Mouse (Mus musculus) limb, embryonic 15.5 days (tissue): ENCODE measurements around the gene Uqcc1. TPM values are rescaled to one million over a fixed set of nuclear protein-coding genes. Genes with fewer than 3 reads are reported as not detected.
"Not testable (repeated sequence)": the region's sequence is repeated elsewhere in the genome, so short reads cannot be mapped to it uniquely, and the experiment has no call there.

Experiments
- ATAC-seq: fragments of 200-750 bp; cut with Nextera tagmentation; 2 replicates; pipeline ENCODE4 v1.8.0; 2017; ENCODE audit warnings: low read depth, moderate TSS enrichment; ENCODE audit not compliant: insufficient number of reproducible peaks, low FRiP score, low TSS enrichment
- H3K27ac ChIP-seq: fragments of 300-500 bp; sonication (generic); 2 replicates; pipeline ENCODE4 v1.5.1; 2015; ENCODE audit warnings: moderate library complexity, mild to moderate bottlenecking, inconsistent platforms
- H3K27me3 ChIP-seq: fragments of 300-500 bp; sonication (generic); 2 replicates; pipeline ENCODE4 v1.6.1; 2015; ENCODE audit warnings: inconsistent platforms
- H3K36me3 ChIP-seq: fragments of 300-500 bp; sonication (generic); 2 replicates; pipeline ENCODE4 v1.6.1; 2015; ENCODE audit warnings: inconsistent platforms
- H3K4me1 ChIP-seq: fragments of 300-500 bp; sonication (generic); 2 replicates; pipeline ENCODE4 v1.6.1; 2015; ENCODE audit warnings: inconsistent platforms
- H3K4me2 ChIP-seq: fragments of 300-500 bp; sonication (generic); 2 replicates; pipeline ENCODE4 v1.6.1; 2015; ENCODE audit warnings: mild to moderate bottlenecking, inconsistent platforms
- H3K4me3 ChIP-seq: fragments of 300-500 bp; sonication (generic); 2 replicates; pipeline ENCODE4 v1.5.1; 2015; ENCODE audit warnings: mild to moderate bottlenecking, inconsistent platforms
- H3K9ac ChIP-seq: fragments of 300-500 bp; sonication (generic); 2 replicates; pipeline ENCODE4 v1.6.1; 2015; ENCODE audit warnings: inconsistent platforms
- H3K9me3 ChIP-seq: fragments of 300-500 bp; sonication (generic); 2 replicates; pipeline ENCODE4 v1.6.1; 2016; ENCODE audit warnings: inconsistent platforms
- WGBS: fragments of 180-500 bp; shearing (Covaris S2); methylation state at CpG from one replicate; pipeline ENCODE4 v1.1.7; 2015; 5-methylcytosine and 5-hydroxymethylcytosine counted together
- polyA plus RNA-seq: library from polyadenylated mRNA; unstranded; fragments of >200 nt; fragmentation: Nextera tagmentation; extraction: Ambion mirVana; gene quantifications from 2 replicates; pipeline ENCODE4 v1.2.1, GENCODE M21; 2015

The Uqcc1 gene
- polyA plus RNA-seq, 1 experiment from 2014 or later, result 60.8 TPM

DNA sequence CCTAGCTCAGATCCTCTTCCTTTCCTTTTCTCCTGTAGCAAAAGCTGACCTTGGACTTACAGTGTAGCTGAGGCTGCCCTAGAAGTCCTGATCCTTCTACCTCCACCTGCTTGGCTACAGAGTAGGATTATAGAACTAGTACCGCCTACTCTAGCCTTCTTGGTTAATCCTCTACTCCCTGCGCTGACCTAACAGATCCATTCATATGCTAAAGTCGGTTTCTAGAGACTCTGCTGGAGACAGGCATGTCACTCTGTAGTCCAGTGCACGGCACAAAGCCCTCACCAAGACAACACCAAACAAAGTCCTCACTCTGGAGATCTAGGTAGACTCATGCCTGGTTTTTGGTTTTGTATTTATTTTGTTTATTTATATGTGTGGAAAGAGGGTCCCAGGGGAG lies 16.4 kb upstream of the Uqcc1 start:
- no peak overlapping the region for H3K4me3 ChIP-seq
- no peak for ATAC-seq
- H3K36me3 ChIP-seq, result no peaks in the 10 kb centered on the region
- peaks cover 46% of the 10 kb centered on the region for H3K4me1 ChIP-seq
- no peaks in the 10 kb centered on the region for H3K9me3 ChIP-seq
- no peak overlapping the region for H3K4me2 ChIP-seq
- no peak overlapping the region for H3K9ac ChIP-seq
- no peaks in the 10 kb centered on the region for H3K27me3 ChIP-seq
- WGBS, result 34% methylated on average over 4 of the region's 4 CpGs
- H3K27ac ChIP-seq, result no peak overlapping the region

GRCm38 (mm10) chr2:155946069-155946468 lies 16.0 kb upstream of the Uqcc1 start:
- no peaks in the 10 kb centered on the region for H3K27me3 ChIP-seq
- no peak overlapping the region for H3K4me3 ChIP-seq
- 0 out of 2 replicates have a peak overlapping the region, but pooled peaks have one; percentile 63 for H3K27ac ChIP-seq
- peaks cover 46% of the 10 kb centered on the region for H3K4me1 ChIP-seq
- ATAC-seq, result no peak; the same call in 1 of the 2 replicates
- 3% methylated on average over 7 of the region's 7 CpGs for WGBS
- H3K36me3 ChIP-seq, result no peaks in the 10 kb centered on the region
- H3K9ac ChIP-seq, result no peak overlapping the region
- H3K9me3 ChIP-seq, result no peaks in the 10 kb centered on the region
- H3K4me2 ChIP-seq, result no peak overlapping the region

- peak overlapping the region; percentile 40 for H3K4me2 ChIP-seq
- ATAC-seq, result no peak
- WGBS, result 16% methylated on average over 5 of the region's 5 CpGs
- H3K36me3 ChIP-seq, result no peaks in the 10 kb centered on the region
- peaks cover 47% of the 10 kb centered on the region for H3K4me1 ChIP-seq
- H3K9ac ChIP-seq, result no peak overlapping the region
- H3K4me3 ChIP-seq, result peak overlapping the region; percentile 36; the same call in 1 of the 2 replicates
- H3K27ac ChIP-seq, result peak overlapping the region; percentile 63; the same call in 1 of the 2 replicates
- H3K9me3 ChIP-seq, result no peaks in the 10 kb centered on the region
- no peaks in the 10 kb centered on the region for H3K27me3 ChIP-seq
Measured at GRCm38 (mm10) chr2:155945580-155945979, 15.5 kb upstream of the Uqcc1 start.

- Histone ChIP-seq H3K27me3 (no peaks in the 10 kb centered on the region), H3K36me3 (no peaks in the 10 kb centered on the region), H3K27ac (peak within 1 kb of the TSS; percentile 87), H3K4me2 (peak within 1 kb of the TSS; percentile 40), H3K4me3 (peak within 1 kb of the TSS; percentile 36), H3K9me3 (no peaks in the 10 kb centered on the region), H3K4me1 (peaks cover 51% of the 10 kb centered on the region), H3K9ac (peak within 1 kb of the TSS; percentile 26; the same call in 1 of the 2 replicates)
- 9% methylated on average over 13 of the region's 13 CpGs for WGBS
- peak; percentile 60; the same call in 1 of the 2 replicates for ATAC-seq
Measured at GRCm38 (mm10) chr2:155945124-155945523, 15.0 kb upstream of the Uqcc1 start, which contains the start of gene Gdf5. TSS of gene Gdf5 (minus strand) at chr2:155945367.

DNA sequence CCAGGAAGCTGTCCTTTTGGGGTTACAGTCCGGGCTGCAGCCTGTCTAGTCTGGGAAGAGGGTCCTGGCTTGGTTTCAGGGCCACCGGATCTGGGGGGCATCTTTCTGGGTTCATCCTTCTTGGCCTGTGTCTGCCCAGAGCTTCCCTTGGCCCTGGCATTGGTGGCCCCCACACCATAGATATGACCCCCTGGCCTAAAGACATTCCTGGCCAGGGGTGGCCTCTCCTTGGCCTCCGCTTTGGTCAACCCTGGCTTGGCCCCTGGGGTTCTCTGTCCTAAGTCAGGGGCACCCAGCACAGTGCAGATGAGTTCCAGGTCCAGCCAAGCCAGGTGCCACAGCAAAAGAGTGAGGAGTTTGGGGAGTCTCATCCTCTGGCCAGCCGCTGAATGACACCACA lies 14.6 kb upstream of the Uqcc1 start:
- H3K27me3 ChIP-seq, result no peaks in the 10 kb centered on the region
- H3K4me2 ChIP-seq, result peak overlapping the region; percentile 40
- H3K27ac ChIP-seq, result peak overlapping the region; percentile 87
- no peaks in the 10 kb centered on the region for H3K36me3 ChIP-seq
- WGBS, result 74% methylated on average over 4 of the region's 4 CpGs
- ATAC-seq, result no peak
- no peaks in the 10 kb centered on the region for H3K9me3 ChIP-seq
- H3K4me3 ChIP-seq, result peak overlapping the region; percentile 36
- peaks cover 50% of the 10 kb centered on the region for H3K4me1 ChIP-seq
- peak overlapping the region; percentile 26; the same call in 1 of the 2 replicates for H3K9ac ChIP-seq

DNA sequence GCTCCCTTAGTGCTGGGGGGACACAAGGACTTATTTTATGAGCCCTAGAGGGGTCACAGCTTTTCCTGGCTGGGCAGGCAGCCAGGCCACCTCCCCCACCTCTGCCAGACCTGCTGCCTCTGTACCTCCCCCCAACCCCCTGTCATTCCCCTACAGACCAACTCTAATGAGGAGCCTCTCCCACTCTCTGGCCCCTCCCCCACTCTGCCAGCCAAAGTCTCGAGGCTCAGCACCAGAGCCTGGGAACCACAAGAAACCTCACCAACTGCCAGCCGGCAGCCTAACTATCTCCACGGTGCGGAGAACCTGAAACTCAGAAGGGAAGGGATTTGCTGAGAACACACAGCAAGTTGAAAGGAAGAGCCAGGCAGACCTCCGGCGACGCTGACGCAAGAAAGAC lies 13.4 kb upstream of the Uqcc1 start:
- WGBS, result 4% methylated on average over 8 of the region's 8 CpGs
- no peak for ATAC-seq
- Histone ChIP-seq H3K27me3 (no peaks in the 10 kb centered on the region), H3K9me3 (no peaks in the 10 kb centered on the region), H3K27ac (peak overlapping the region; percentile 87; the same call in 1 of the 2 replicates), H3K4me3 (peak overlapping the region; percentile 36), H3K36me3 (no peaks in the 10 kb centered on the region), H3K9ac (0 out of 2 replicates have a peak overlapping the region, but pooled peaks have one; percentile 26), H3K4me2 (peak overlapping the region; percentile 40), H3K4me1 (peaks cover 44% of the 10 kb centered on the region)

DNA sequence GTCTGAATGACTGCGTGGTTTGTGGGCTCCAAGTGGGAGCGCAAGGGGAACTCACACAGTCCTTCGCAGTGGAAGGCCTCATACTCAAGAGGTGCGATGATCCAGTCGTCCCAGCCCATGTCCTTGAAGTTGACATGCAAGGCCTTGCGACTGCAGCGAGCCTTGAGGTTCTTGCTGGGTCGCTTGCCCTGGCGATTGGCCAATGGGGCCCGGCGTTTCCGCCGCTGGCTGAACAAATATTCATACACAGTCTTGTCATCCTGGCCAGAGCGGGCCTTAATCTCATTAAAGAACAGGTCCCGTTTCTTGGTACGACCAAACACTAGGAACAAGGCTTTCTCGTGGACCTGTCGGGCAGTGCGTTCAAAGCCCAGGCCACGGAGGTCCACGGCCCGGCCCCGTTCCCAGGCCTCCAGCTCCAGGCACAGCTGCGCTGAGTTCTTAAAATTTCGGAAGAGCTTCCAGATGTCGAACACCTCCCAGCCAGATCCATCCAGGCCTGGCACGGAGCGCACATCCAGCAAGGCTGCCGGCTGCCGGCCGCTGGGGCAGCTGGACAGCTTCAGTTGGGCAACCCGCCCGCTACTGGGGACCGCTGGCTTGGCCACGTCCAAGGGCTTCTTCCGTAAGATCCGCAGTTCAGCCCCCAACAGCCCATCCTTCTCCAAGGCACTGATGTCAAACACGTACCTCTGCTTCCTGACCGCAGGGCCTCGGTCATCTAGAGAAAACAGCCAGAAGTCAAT lies 11.8 kb upstream of the Uqcc1 start:
- peak overlapping the region; percentile 36 for H3K4me3 ChIP-seq
- peak overlapping the region; percentile 7; the same call in 1 of the 2 replicates for H3K9ac ChIP-seq
- peaks cover 44% of the 10 kb centered on the region for H3K4me1 ChIP-seq
- no peaks in the 10 kb centered on the region for H3K36me3 ChIP-seq
- H3K27ac ChIP-seq, result 0 out of 2 replicates have a peak overlapping the region, but pooled peaks have one; percentile 17
- WGBS, result 61% methylated on average over 40 of the region's 40 CpGs
- peak overlapping the region; percentile 31 for H3K4me2 ChIP-seq
- no peaks in the 10 kb centered on the region for H3K27me3 ChIP-seq
- ATAC-seq, result no peak
- no peaks in the 10 kb centered on the region for H3K9me3 ChIP-seq

DNA sequence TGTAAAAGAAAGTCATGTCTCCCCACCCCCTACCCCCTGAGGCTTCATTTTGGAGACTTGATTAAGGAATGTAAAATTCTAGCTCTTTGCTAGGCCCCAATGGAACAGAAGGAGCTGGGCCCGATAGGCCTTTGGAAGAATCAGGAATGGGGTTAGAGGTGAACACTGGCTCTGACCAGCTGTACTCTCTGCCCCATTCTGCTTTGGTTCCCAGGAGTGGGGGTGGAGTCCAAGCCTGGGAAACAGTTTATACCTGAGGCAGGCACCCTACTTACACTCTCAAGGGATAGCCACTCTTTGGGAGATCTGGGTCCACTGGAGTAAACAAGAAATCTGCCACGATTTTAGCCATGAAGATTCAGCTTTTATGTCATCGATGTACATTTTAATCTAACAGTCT lies 10.6 kb upstream of the Uqcc1 start, which contains the start of gene Gm15557:
Gene Gm15557 (plus strand): TSS at position 48 of the 400 bp plus-strand sequence.
- Histone ChIP-seq H3K9ac (peak within 1 kb of the TSS; percentile 7; the same call in 1 of the 2 replicates), H3K4me3 (peak within 1 kb of the TSS; percentile 36; the same call in 1 of the 2 replicates), H3K4me2 (no peak within 1 kb of the TSS), H3K27ac (0 out of 2 replicates have a peak within 1 kb of the TSS, but pooled peaks have one; percentile 11), H3K4me1 (peaks cover 41% of the 10 kb centered on the region), H3K27me3 (no peaks in the 10 kb centered on the region), H3K9me3 (no peaks in the 10 kb centered on the region), H3K36me3 (no peaks in the 10 kb centered on the region)
- ATAC-seq, result no peak
- 92% methylated on average over 3 of the region's 3 CpGs for WGBS

GRCm38 (mm10) chr2:155939897-155940529 lies 9.9 kb upstream of the Uqcc1 start:
- no peak overlapping the region for H3K4me3 ChIP-seq
- no peak overlapping the region for H3K4me2 ChIP-seq
- 67% methylated on average over 7 of the region's 7 CpGs for WGBS
- ATAC-seq, result no peak
- H3K9me3 ChIP-seq, result no peaks in the 10 kb centered on the region
- no peaks in the 10 kb centered on the region for H3K27me3 ChIP-seq
- no peak overlapping the region for H3K9ac ChIP-seq
- H3K27ac ChIP-seq, result no peak overlapping the region
- no peaks in the 10 kb centered on the region for H3K36me3 ChIP-seq
- H3K4me1 ChIP-seq, result peaks cover 38% of the 10 kb centered on the region

DNA sequence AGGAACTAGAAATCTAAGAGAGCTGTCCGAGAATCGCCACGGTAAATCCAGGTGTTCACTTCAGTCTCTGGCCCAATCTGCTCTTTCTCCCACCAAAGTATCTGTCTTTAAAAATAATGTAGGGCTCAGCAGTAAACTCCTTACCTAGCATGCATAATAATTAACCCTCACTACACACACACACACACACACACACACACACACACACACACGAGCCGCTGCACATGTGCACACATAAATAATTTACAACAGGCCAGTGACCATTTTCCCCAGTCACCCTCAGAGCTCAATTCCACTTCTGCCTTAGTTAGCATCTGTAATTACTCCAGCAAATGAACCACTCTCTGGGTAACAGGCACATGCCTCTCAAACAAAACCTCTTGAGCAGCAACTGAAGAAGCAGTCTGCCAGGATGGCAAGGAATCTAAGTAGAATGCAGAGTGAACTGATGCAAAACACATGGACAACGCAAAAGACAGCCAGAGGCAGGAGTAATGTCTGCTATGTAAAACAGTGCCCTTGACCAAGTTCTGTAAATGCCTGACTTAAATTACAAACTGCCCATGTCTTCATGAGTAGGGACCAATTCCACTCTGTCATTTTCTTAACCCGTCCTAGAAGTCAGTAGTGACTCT lies 1.3 kb downstream of the Uqcc1 start:
- no peak for ATAC-seq
- H3K27ac ChIP-seq, result no peak overlapping the region
- WGBS, result 42% methylated on average over 7 of the region's 7 CpGs

GRCm38 (mm10) chr2:155925213-155925612 lies 4.9 kb downstream of the Uqcc1 start:
- H3K4me1 ChIP-seq, H3K27ac ChIP-seq, H3K4me3 ChIP-seq, H3K27me3 ChIP-seq, ATAC-seq, H3K4me2 ChIP-seq, H3K9me3 ChIP-seq, H3K9ac ChIP-seq: not testable (repeated sequence)
- 95% methylated on average over 6 of the region's 6 CpGs for WGBS
- peaks cover 12% of the 10 kb centered on the region for H3K36me3 ChIP-seq

More for the DNA sequence above, 1.3 kb downstream of the Uqcc1 start:
- H3K4me2 ChIP-seq, result peak overlapping the region; percentile 42
- no peaks in the 10 kb centered on the region for H3K27me3 ChIP-seq
- peaks cover 14% of the 10 kb centered on the region for H3K4me1 ChIP-seq
- no peaks in the 10 kb centered on the region for H3K9me3 ChIP-seq
- no peak overlapping the region for H3K9ac ChIP-seq
- H3K36me3 ChIP-seq, result peaks cover 3% of the 10 kb centered on the region; the same call in 1 of the 2 replicates
- H3K4me3 ChIP-seq, result peak overlapping the region; percentile 57
